Mouse (Mus musculus) cerebellum, adult 2 months (tissue): ENCODE data around the gene Nckap5.

Source experiments
- CTCF ChIP-seq: fragments of 200-500 bp; IDR thresholded peaks from 2 replicates; pipeline ENCODE4 v1.5.1; 2011; ENCODE audit warnings: low read depth, mild to moderate bottlenecking, control low read depth, low read length, moderate library complexity, borderline replicate concordance; ENCODE audit not compliant: insufficient read depth
- POLR2A ChIP-seq: fragments of 200-500 bp; IDR thresholded peaks from 2 replicates; pipeline ENCODE4 v1.6.1; 2011; ENCODE audit warnings: low read length, control low read depth, borderline replicate concordance; ENCODE audit not compliant: insufficient read depth

GRCm38 (mm10) chr1:126403970-126404369, 426.6 kb downstream of the Nckap5 start:
- TF ChIP-seq CTCF = no peak
- no peak for TF ChIP-seq POLR2A
